Mouse (Mus musculus): Measurements from ENCODE around the gene Crybb3. TPM values are rescaled to one million over a fixed set of nuclear protein-coding genes. Genes with fewer than 3 reads are reported as not detected.

The Crybb3 gene
- polyA plus RNA-seq, 1 experiment from 2014 or later = 0.77 TPM

DNA sequence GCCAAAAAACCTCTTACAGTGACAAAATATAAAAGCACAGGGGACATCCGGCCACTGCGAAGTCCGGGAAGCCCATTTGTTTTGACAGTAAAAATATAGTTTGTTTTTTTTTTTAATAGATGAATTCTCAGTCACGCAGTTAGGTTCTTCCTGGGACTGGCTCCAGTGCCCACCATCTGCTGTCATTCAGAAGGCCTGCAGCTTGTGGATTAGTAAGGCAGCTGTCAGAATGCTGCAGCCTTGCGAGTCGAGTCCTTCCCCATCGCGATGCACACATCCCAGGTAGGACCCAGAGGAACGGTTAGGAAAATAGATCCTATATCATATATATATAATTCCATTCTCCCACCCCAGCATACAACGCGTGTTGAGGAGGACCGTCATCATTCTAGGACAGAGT is 5.1 kb upstream of the Crybb3 start:
- Histone ChIP-seq H3K27ac (ENCODE audit: low read depth, low read length) (peak overlapping the region; percentile 10; the same call in 1 of the 2 replicates), H3K9ac (ENCODE audit: low read depth, low read length) (no peak overlapping the region), H3K9me3 (replicated peaks; ENCODE audit: control insufficient read depth, low read length) (no peaks in the 10 kb centered on the region), H3K36me3 (ENCODE audit: control insufficient read depth, insufficient read depth, low read length) (peaks cover 12% of the 10 kb centered on the region), H3K4me3 (ENCODE audit: low read depth, low read length) (no peak overlapping the region), H3K4me1 (ENCODE audit: control insufficient read depth, insufficient read depth, low read length) (peaks cover 4% of the 10 kb centered on the region; the same call in 1 of the 2 replicates), H3K27me3 (ENCODE audit: control insufficient read depth, insufficient read depth, low read length) (no peaks in the 10 kb centered on the region), H3K4me2 (no peak overlapping the region)
- 75% methylated on average over 12 of the region's 12 CpGs for WGBS (ENCODE audit: insufficient replicate concordance)
- ATAC-seq (replicated peaks; ENCODE audit: insufficient number of reproducible peaks, low FRiP score, low TSS enrichment) = no peak

DNA sequence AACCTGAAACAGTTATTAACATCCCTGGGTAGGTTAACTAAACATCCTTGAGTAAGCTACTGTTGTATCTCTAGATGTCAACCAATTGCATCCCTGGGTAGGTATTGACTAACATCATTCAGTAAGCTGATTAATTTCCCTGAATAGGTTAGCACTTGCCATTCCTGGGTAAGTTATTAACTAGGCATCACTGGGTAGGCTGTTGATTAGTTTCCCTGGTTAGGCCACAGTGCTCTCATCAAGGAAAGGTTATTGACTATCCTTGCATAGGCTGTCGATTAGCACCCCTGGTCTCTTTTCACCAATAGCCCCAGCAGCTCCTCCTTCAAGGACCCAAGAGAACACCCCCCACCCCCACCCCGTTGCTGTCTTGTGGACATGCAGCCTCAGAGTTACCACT is 4.5 kb upstream of the Crybb3 start:
- H3K36me3 ChIP-seq (ENCODE audit: control insufficient read depth, insufficient read depth, low read length) = peaks cover 7% of the 10 kb centered on the region

GRCm38 (mm10) chr5:113084309-113084708 is 2.9 kb upstream of the Crybb3 start:
- Histone ChIP-seq H3K27ac (ENCODE audit: low read depth, low read length) (no peak overlapping the region), H3K4me2 (no peak overlapping the region), H3K36me3 (ENCODE audit: control insufficient read depth, insufficient read depth, low read length) (no peaks in the 10 kb centered on the region), H3K4me3 (ENCODE audit: low read depth, low read length) (no peak overlapping the region), H3K27me3 (ENCODE audit: control insufficient read depth, insufficient read depth, low read length) (no peaks in the 10 kb centered on the region), H3K9me3 (replicated peaks; ENCODE audit: control insufficient read depth, low read length) (no peaks in the 10 kb centered on the region), H3K4me1 (ENCODE audit: control insufficient read depth, insufficient read depth, low read length) (peaks cover 4% of the 10 kb centered on the region; the same call in 1 of the 2 replicates), H3K9ac (ENCODE audit: low read depth, low read length) (no peak overlapping the region)
- 86% methylated on average over 2 of the region's 2 CpGs for WGBS (ENCODE audit: insufficient replicate concordance)
- no peak for ATAC-seq (replicated peaks; ENCODE audit: insufficient number of reproducible peaks, low FRiP score, low TSS enrichment)

More for the DNA sequence above, 4.5 kb upstream of the Crybb3 start:
- no peak overlapping the region for H3K4me2 ChIP-seq
- H3K4me1 ChIP-seq (ENCODE audit: control insufficient read depth, insufficient read depth, low read length) = peaks cover 4% of the 10 kb centered on the region; the same call in 1 of the 2 replicates
- H3K9me3 ChIP-seq (replicated peaks; ENCODE audit: control insufficient read depth, low read length) = no peaks in the 10 kb centered on the region
- 60% methylated on average over 2 of the region's 2 CpGs for WGBS (ENCODE audit: insufficient replicate concordance)
- H3K27ac ChIP-seq (ENCODE audit: low read depth, low read length) = no peak overlapping the region
- no peak overlapping the region for H3K4me3 ChIP-seq (ENCODE audit: low read depth, low read length)
- H3K27me3 ChIP-seq (ENCODE audit: control insufficient read depth, insufficient read depth, low read length) = no peaks in the 10 kb centered on the region
- no peak overlapping the region for H3K9ac ChIP-seq (ENCODE audit: low read depth, low read length)
- ATAC-seq (replicated peaks; ENCODE audit: insufficient number of reproducible peaks, low FRiP score, low TSS enrichment) = no peak

- H3K4me2 ChIP-seq = peak overlapping the region; percentile 35; the same call in 1 of the 2 replicates
- WGBS (ENCODE audit: insufficient replicate concordance) = 45% methylated on average over 19 of the region's 19 CpGs
Observed at GRCm38 (mm10) chr5:113082356-113083168, 1.2 kb upstream of the Crybb3 start.

GRCm38 (mm10) chr5:113081020-113081419 is 364 bp downstream of the Crybb3 start:
- H3K4me3 ChIP-seq (ENCODE audit: low read depth, low read length) = no peak overlapping the region
- H3K9me3 ChIP-seq (replicated peaks; ENCODE audit: control insufficient read depth, low read length) = no peaks in the 10 kb centered on the region
- peaks cover 5% of the 10 kb centered on the region; the same call in 1 of the 2 replicates for H3K27me3 ChIP-seq (ENCODE audit: control insufficient read depth, insufficient read depth, low read length)
- no peak overlapping the region for H3K27ac ChIP-seq (ENCODE audit: low read depth, low read length)
- no peak for ATAC-seq (replicated peaks; ENCODE audit: insufficient number of reproducible peaks, low FRiP score, low TSS enrichment)
- no peak overlapping the region for H3K4me2 ChIP-seq
- H3K36me3 ChIP-seq (ENCODE audit: control insufficient read depth, insufficient read depth, low read length) = no peaks in the 10 kb centered on the region
- no peak overlapping the region for H3K9ac ChIP-seq (ENCODE audit: low read depth, low read length)
- H3K4me1 ChIP-seq (ENCODE audit: control insufficient read depth, insufficient read depth, low read length) = peaks cover 4% of the 10 kb centered on the region; the same call in 1 of the 2 replicates
- 87% methylated on average over 9 of the region's 9 CpGs for WGBS (ENCODE audit: insufficient replicate concordance)

More at GRCm38 (mm10) chr5:113082356-113083168, 1.2 kb upstream of the Crybb3 start:
- H3K27ac ChIP-seq (ENCODE audit: low read depth, low read length) = no peak overlapping the region
- no peaks in the 10 kb centered on the region for H3K9me3 ChIP-seq (replicated peaks; ENCODE audit: control insufficient read depth, low read length)
- no peak overlapping the region for H3K4me3 ChIP-seq (ENCODE audit: low read depth, low read length)
- ATAC-seq (replicated peaks; ENCODE audit: insufficient number of reproducible peaks, low FRiP score, low TSS enrichment) = no peak
- peak overlapping the region; percentile 44; the same call in 1 of the 2 replicates for H3K9ac ChIP-seq (ENCODE audit: low read depth, low read length)
- no peaks in the 10 kb centered on the region for H3K36me3 ChIP-seq (ENCODE audit: control insufficient read depth, insufficient read depth, low read length)
- peaks cover 4% of the 10 kb centered on the region; the same call in 1 of the 2 replicates for H3K27me3 ChIP-seq (ENCODE audit: control insufficient read depth, insufficient read depth, low read length)
- peaks cover 4% of the 10 kb centered on the region; the same call in 1 of the 2 replicates for H3K4me1 ChIP-seq (ENCODE audit: control insufficient read depth, insufficient read depth, low read length)

DNA sequence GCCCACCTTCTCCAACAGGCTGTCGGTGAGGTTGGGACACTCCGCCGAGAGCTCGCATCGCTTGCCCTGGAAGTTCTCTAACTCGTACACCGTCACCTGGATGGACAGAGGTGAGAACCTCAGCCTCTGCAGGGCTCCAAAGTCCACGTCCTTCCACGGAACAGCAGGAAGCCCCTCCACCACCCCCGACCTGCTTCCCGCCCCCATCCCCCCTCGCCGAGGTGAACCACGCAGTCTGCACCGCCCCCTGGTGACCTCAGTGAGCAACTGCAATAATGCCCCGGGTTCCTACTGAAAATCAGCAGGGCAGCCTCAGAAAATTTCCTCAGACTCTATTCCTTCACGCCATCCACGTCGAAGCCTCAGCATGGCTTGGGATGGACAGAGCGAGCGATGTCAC is 1.6 kb downstream of the Crybb3 start:
- ATAC-seq (replicated peaks; ENCODE audit: insufficient number of reproducible peaks, low FRiP score, low TSS enrichment) = no peak
- Histone ChIP-seq H3K4me2 (peak overlapping the region; percentile 48), H3K27me3 (ENCODE audit: control insufficient read depth, insufficient read depth, low read length) (peaks cover 10% of the 10 kb centered on the region; the same call in 1 of the 2 replicates), H3K4me3 (ENCODE audit: low read depth, low read length) (no peak overlapping the region), H3K9me3 (replicated peaks; ENCODE audit: control insufficient read depth, low read length) (no peaks in the 10 kb centered on the region), H3K9ac (ENCODE audit: low read depth, low read length) (no peak overlapping the region), H3K36me3 (ENCODE audit: control insufficient read depth, insufficient read depth, low read length) (no peaks in the 10 kb centered on the region), H3K4me1 (ENCODE audit: control insufficient read depth, insufficient read depth, low read length) (peaks cover 4% of the 10 kb centered on the region; the same call in 1 of the 2 replicates), H3K27ac (ENCODE audit: low read depth, low read length) (no peak overlapping the region)
- WGBS (ENCODE audit: insufficient replicate concordance) = 14% methylated on average over 21 of the region's 21 CpGs

DNA sequence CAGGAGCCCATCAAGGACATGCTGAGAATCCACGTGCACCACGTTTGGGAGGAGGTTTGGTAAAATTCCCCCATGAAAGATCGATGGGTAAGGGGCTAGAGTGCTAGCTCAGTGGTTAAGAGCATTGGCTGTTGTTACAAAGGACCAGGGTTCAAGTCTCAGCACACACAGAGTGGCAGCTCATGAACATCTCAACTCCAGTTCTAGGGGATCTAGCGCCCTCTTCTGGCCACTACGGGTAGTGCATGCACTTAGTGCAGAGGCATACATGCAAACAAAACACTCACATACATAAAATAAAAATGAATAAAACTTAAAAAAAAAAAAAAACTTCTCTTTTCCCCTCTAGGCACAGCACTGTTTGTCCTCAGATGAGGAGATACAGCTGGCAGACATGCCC is 2.7 kb downstream of the Crybb3 start:
- H3K9me3 ChIP-seq (replicated peaks; ENCODE audit: control insufficient read depth, low read length) = no peaks in the 10 kb centered on the region
- peaks cover 10% of the 10 kb centered on the region; the same call in 1 of the 2 replicates for H3K27me3 ChIP-seq (ENCODE audit: control insufficient read depth, insufficient read depth, low read length)
- H3K4me1 ChIP-seq (ENCODE audit: control insufficient read depth, insufficient read depth, low read length) = peaks cover 4% of the 10 kb centered on the region; the same call in 1 of the 2 replicates
- H3K4me3 ChIP-seq (ENCODE audit: low read depth, low read length) = no peak overlapping the region
- no peak overlapping the region for H3K27ac ChIP-seq (ENCODE audit: low read depth, low read length)
- no peak overlapping the region for H3K9ac ChIP-seq (ENCODE audit: low read depth, low read length)
- ATAC-seq (replicated peaks; ENCODE audit: insufficient number of reproducible peaks, low FRiP score, low TSS enrichment) = no peak
- no peaks in the 10 kb centered on the region for H3K36me3 ChIP-seq (ENCODE audit: control insufficient read depth, insufficient read depth, low read length)
- WGBS (ENCODE audit: insufficient replicate concordance) = 62% methylated on average over 5 of the region's 5 CpGs
- no peak overlapping the region for H3K4me2 ChIP-seq

- Histone ChIP-seq H3K4me1 (ENCODE audit: control insufficient read depth, insufficient read depth, low read length) (peaks cover 4% of the 10 kb centered on the region), H3K4me2 (no peak within 1 kb of the TSS), H3K9ac (ENCODE audit: low read depth, low read length) (no peak within 1 kb of the TSS), H3K4me3 (ENCODE audit: low read depth, low read length) (no peak within 1 kb of the TSS), H3K27me3 (ENCODE audit: control insufficient read depth, insufficient read depth, low read length) (no peaks in the 10 kb centered on the region), H3K9me3 (replicated peaks; ENCODE audit: control insufficient read depth, low read length) (no peaks in the 10 kb centered on the region), H3K36me3 (ENCODE audit: control insufficient read depth, insufficient read depth, low read length) (no peaks in the 10 kb centered on the region), H3K27ac (ENCODE audit: low read depth, low read length) (no peak within 1 kb of the TSS)
- no peak for ATAC-seq (replicated peaks; ENCODE audit: insufficient number of reproducible peaks, low FRiP score, low TSS enrichment)
Observed at GRCm38 (mm10) chr5:113070017-113070416, 11.4 kb downstream of the Crybb3 start, which contains the start of gene Crybb2. TSS of gene Crybb2 (minus strand) at chr5:113070117.
